Mouse (Mus musculus): Measurements from ENCODE around the gene Col8a1.

Gene Col8a1

DNA sequence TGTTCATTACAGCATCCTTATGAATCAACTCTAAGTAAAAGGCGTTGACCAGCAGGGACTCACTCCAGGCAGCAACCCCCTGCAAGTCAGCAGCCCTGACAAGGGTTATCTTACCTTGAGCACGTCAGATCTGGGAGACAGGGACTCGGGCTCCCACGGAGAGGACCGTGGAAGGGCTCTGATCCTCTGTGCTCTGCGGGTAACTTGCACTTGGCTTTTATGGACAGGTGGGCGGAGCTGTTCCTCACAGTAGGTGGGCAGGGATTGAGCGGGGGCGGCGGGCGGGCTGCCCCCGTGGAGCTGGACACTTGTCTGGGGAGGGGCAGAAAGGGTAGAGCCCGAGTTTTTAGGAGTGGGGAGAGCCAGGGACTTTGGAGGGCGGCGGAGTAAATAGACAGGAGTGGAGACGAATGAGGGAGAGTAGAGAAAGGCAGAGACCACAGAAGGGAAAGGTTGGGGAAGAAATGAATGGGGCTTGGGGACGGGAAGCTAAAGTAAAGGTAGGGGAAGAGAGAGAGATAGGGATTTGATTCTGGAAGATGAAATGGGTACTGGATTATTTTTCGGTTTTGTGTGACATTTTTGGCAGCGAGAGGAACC, at the start of gene Col8a1:
Gene Col8a1, minus strand, starts transcription at position 212 of the 600 bp plus-strand sequence.
- DNase-seq = peak in 1 of 2 experiments; percentile 6

- no peak for DNase-seq
Measured at GRCm38 (mm10) chr16:57801886-57802285, 47.3 kb upstream of the Col8a1 start.

DNA sequence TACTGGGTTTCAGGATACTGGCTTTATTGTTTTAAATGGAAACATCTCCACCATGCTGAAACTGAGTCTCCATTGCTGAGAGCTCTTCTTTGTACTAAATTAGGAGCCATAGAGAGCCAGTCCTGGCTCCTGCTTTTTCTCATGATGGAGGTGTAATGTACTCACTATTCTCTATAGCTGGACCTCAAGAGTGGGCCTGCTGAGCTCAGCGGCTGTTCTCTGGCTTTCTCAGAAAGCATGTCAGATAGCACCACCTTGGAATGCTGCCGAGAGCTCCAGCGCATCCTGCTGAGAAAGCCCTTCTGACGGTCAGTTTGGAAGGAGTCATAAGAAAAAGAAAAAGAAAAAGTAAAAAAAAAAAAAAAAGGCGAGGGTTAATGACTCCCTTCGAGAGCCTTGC, 41.8 kb upstream of the Col8a1 start:
- peak; percentile 43 to 49 for DNase-seq

DNA sequence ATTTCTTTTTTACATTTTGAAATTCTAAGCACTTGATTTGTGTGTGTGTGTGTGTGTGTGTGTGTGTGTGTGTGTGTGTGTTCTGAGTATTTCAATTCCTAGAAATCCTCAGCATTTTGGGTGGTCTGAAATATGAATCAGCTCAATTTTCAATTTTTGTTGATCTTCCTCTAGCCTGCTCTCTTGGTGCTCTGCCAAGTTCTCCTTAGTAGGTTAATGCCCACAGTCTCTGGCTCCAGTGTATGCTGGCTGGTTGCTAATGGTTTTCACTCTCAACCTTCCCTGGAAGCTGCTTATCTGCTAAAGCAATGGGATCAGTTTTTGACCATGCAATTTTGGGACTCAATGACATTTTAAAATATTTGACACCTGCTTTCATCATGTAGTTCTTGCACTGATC, 24.5 kb upstream of the Col8a1 start:
- DNase-seq = no peak

- no peak for DNase-seq
Measured at GRCm38 (mm10) chr16:57765615-57766014, 11.1 kb upstream of the Col8a1 start.

DNA sequence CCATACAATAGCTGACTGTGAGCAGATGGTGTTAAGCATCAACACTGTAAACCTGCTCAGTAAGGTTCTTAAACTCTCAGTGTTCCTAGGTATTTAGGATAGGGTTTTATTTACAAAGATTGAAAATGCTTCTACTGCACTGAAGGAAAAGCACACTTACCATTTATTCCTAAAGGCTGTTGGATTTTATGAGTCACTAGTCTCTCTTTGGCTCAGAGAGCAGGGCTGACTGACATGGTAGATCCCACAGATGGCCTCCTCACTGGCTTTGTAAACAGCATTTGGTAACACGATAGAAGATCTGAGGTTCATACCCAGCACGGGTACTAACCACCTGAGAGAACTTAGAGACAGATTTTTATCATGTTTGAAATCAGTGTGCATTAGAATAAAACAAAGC, 5.3 kb upstream of the Col8a1 start:
- no peak for DNase-seq

- DNase-seq = no peak
Measured at GRCm38 (mm10) chr16:57755708-57756107, 1.2 kb upstream of the Col8a1 start.

- DNase-seq = peak in 1 of 2 experiments; percentile 16
Measured at GRCm38 (mm10) chr16:57755241-57755640, 704 bp upstream of the Col8a1 start.

- no peak for DNase-seq
Measured at GRCm38 (mm10) chr16:57753539-57754280, 827 bp downstream of the Col8a1 start.

GRCm38 (mm10) chr16:57750549-57750948, 4.0 kb downstream of the Col8a1 start:
- DNase-seq = no peak

- DNase-seq = no peak
Measured at GRCm38 (mm10) chr16:57748093-57748492, 6.4 kb downstream of the Col8a1 start.

- DNase-seq = no peak
Measured at GRCm38 (mm10) chr16:57747357-57748056, 7.0 kb downstream of the Col8a1 start.

- no peak for DNase-seq
Measured at GRCm38 (mm10) chr16:57740169-57740568, 14.4 kb downstream of the Col8a1 start.

- no peak for DNase-seq
Measured at GRCm38 (mm10) chr16:57734942-57735341, 19.6 kb downstream of the Col8a1 start.

- no peak for DNase-seq
Measured at GRCm38 (mm10) chr16:57733545-57733944, 21.0 kb downstream of the Col8a1 start.

- no peak for DNase-seq
Measured at GRCm38 (mm10) chr16:57733139-57733538, 21.4 kb downstream of the Col8a1 start.

DNA sequence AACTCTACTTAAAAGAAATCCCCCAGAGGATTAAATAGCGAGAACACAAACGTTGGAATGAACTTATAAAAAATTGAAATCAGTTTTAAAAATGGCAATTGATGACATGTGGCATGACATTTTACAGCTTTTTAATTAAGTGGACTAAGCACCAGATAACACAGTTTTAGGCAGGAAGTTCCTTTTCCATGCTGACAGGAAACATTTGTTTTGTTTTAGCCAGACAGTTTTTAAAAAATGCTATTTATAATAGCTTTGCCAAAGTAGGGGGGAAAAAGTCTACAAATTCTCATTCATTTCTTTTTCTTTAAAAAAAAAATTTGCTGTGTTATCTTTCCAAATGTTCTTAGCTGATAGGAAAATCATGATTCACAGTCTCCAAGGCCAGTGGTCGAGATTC, 29.6 kb downstream of the Col8a1 start:
- DNase-seq = no peak

DNA sequence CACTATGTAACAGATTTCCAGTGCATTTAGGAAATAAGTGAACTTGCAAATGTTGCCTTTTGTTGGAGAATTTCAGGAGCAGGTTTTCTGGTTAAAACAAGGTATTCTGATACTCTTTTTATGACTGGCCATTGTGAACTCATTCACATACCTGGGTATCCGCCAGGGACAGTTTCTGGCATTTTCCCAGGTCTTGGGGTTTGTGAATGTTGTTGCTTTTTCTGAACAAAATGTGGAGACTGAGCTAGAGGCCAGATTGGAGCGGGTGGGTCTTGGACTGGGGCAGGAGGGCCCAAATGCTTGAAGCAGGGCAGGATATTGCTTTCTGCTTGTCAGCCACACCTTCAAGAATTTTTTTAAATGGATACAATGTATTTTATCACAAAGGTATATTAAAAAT, 35.6 kb downstream of the Col8a1 start:
- no peak for DNase-seq

DNA sequence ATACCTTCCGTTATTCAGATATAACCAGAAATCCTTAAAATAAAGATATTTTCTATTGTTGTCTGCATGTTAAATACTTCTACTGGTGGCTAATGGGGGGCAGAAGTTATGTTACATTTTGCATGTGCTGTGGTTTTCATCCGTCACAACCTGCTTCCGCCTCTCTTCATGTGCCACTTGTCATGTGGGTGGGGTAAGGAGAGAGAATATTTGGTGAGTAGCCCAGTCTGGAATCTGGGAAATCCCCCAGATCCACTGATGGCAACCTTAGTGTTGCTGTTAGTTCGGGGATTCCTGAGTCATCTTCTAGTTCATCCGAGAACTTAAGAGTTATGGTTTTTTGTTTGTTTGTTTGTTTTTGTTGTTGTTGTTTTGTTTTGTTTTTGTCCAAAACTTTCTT, 55.8 kb downstream of the Col8a1 start:
- no peak for DNase-seq

DNA sequence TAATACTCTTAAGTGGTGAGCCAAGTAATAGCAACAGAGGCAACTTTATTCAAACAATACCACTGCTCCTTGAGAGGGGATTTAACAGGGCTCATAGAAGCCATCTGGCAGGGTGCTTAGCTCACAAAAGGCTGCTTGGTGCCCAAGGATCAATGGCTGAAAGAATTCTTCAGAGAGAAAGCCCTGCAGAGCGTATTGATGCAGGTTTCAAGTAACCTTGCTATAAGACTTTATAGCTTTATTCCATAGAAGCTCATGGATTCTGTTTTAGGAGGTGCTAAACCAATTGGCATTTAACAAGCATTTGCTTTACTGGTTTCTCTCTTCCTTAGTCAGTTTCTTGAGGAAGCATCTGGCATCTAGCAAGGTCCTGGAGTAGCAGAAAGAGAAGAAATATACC, 59.8 kb downstream of the Col8a1 start:
- no peak for DNase-seq

DNA sequence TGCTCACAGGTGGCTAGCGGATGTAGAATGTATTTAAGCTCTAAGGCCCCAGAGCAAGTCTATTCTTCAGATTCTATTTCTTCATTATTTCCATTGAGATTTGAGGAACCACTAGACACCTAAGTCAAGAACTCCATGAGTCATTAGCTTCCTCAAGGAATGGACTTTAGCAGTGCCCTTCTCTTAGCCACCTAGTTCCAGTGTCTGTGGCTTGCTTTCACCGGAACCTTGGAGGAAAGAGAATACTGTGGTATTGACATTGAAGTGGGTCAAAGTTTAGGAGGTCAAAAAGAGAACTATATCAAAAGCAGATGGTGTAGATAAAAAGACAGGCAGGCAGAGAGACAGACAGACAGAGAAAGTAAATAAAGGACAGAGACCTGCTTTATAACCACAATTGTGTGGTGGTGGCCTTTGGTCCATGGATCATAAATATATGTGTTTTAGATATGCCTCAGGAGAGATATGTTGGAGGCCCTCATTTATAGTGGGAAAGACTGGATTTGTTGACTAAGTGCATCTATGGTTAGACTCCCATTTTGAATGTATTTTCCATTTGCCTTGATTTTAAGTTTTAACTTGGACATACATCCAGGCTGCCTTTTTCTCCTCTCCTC, 60.5 kb downstream of the Col8a1 start:
- no peak for DNase-seq

DNA sequence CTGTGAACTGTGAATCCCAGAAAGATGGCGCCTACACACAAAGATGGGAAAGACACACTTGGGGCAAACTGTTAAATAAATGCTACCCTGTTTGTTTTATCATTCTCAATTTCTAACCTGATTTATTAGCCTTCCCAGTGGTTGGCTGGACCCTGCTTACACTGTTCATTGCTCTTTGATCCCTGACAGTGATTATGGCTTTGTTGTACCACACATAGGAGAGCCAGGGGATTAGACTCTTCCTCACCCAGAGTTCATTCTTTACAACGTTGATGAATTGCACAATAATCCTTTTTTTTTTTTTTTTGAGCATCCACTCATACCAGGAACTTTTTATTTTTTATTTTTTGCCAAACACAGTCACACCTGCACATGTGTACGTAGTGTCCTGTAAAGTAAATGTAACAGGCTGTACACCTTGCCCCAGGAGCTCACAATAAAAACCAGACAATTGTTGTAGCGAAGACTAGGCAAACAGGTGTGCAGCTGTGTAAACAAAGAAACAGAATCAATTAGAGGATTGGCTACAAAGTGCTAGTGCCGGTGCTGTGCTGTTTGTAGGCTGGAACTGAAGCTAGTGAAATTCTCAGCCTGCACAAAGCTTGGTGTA, 68.6 kb downstream of the Col8a1 start:
- DNase-seq = no peak

DNA sequence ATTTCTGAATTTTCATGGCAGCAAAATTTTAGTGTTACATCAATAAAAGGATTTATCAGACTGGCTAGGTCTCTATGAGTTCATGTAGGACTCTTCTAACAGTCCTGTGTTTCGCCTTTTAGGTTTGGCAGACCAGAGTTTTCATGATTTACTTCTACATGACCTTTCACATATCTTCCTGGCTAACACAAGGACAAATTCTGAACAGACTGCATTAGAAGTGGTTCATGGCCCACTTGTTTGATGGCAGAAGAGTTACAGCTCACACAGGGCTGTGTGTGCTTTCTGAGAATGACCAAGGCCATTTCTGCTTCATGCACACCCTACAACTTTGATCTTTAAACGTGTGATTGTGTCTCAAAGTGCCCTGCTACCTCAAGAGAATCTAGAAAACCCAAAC, 82.3 kb downstream of the Col8a1 start:
- no peak for DNase-seq

Measured in cerebellum, adult 18-20 months (tissue).